Mouse (Mus musculus): Measurements from ENCODE around the gene Drp2. TPM values are rescaled to one million over a fixed set of nuclear protein-coding genes. Genes with fewer than 3 reads are reported as not detected.

The Drp2 gene
- total RNA-seq (2021), result 1 to 10 TPM; 3.5 to 5.9 TPM
- long read RNA-seq, experiment 1, partial matches to known transcripts, result 0 of 4 reads
- long read RNA-seq, experiment 1, other reads (novel, unspliced or antisense), result 4 of 4 reads
- long read RNA-seq, experiment 2, partial matches to known transcripts, result 0 of 4 reads
- long read RNA-seq, experiment 2, other reads (novel, unspliced or antisense), result 4 of 4 reads

DNA sequence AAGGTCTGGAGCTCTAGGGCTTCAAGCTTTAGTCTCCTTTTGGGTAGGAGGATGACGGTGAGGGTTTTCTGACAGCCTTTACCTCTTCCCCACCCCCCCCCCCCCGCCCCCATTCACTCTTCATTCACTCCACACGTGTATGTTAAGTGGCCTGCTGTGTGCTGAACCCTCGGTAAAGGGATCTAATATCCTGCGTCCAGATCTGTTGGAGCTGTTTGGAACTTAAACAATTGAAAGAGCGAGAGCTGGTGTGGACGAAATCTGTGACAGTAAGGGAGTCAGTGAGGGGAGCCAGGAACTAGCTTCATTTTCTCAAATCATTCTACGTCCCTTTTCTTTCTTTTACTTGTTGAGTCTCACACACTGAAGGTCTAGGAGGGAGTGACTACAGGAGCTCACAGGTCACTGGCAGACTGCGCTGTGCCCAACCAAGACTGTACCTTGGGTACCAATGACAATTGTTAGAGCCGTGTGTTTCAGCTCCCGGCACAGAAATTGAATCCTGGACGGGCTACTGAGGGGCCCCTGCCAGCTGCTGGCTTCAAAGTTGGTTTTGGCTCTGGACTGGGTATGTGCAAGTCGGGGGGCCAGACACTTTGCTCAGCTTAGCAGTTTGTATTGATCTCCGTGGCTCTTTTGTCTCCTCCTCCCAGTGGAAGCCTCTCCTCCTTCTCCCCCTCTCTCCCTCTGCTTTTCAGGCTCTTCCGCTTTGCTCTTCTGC, at the start of gene Drp2:
Gene Drp2, plus strand, starts transcription at position 689 of the 721 bp plus-strand sequence.
- intact Hi-C loops (cut with DNase I), result no loop called here

DNA sequence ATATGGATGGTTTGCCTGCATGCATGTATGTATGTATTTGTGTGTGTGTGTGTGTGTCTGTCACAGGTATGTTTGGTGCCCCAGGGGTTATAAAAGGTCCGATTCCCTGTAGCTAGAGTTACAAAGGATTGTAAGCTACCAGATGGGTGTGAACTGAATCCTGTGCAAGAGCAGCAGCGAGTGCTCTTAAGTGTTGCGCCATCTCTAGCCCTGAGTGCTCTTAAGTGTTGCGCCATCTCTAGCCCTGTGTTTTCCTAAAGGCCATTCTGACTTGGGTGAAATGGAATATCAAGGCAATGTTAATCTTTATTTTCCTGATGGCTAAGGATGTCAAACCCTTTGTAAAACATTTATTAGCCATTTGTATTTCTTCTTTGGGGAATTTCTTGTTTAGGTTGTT, 45.0 kb upstream of the Drp2 start:
- no peak for DNase-seq
- intact Hi-C loops (cut with DNase I), result no loop called here

More for the DNA sequence above, at the start of gene Drp2:
- DNase-seq, result no peak

DNA sequence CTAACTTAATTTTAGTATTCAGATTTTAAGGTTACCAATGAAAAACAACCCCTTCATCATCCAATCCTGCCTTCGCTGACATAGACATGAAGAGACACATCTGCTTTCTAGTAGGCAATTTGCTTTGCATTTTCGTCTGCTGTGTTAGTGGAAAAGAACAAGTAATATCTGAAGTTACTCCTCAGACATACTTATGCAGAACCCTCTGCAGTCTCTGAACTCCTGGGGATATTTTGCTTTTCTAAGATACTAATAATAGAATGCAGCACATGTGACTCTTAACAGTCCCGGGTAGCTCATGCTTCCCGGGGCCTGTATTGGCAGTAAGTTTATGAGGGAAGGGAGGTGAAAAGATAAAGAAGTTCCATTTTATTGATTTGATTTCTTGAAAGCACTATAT, 42.2 kb upstream of the Drp2 start:
- intact Hi-C loops (cut with DNase I), result no loop called here
- no peak for DNase-seq

- intact Hi-C loops (cut with DNase I), result no loop called here
- DNase-seq, result no peak
Measured at GRCm38 (mm10) chrX:134365421-134365820, 38.9 kb upstream of the Drp2 start.

- no peak for DNase-seq
- intact Hi-C loops (cut with DNase I), result no loop called here
Measured at GRCm38 (mm10) chrX:134366547-134366946, 37.8 kb upstream of the Drp2 start.

DNA sequence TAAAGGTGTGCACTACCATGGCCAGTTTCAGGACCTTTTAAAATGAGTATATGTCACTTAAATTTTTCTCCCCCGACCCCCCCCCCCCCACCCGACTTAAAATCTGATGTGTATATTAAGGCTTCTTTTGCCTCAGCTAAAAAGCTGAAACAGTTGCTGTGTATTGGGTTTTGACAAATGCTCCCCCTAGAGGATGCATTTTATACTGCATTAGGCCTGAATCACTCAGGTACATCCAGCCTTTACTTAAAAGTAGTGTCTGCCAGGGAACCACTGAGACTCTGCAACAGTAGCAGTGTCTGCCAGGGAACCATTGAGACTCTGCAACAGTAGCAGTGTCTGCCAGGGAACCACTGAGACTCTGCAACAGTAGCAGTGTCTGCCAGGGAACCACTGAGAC, 33.1 kb upstream of the Drp2 start:
- no peak for DNase-seq
- intact Hi-C loops (cut with DNase I), result no loop called here

GRCm38 (mm10) chrX:134374190-134374589, 30.2 kb upstream of the Drp2 start:
- intact Hi-C loops (cut with DNase I), result no loop called here

DNA sequence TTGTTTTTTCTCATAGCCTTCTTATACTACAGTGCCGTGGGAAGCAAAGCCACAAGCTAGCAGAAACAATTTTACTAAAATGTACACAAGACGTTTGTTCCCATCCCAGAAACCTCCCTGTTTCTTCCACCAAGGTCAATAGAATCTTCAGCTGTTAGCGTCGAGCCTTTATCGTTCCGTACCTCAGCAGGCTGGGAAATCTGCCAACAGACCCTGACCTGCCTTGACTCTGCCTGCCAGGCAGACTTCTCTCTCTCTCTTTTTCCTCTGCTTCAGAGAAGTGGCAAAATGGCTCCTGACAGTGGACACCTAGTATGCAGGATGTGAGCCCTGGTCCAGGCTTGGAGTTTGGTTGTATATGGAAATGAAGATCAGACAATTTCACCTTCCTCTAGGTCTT, 19.5 kb upstream of the Drp2 start:
- DNase-seq, result no peak
- intact Hi-C loops (cut with DNase I), result no loop called here

More at GRCm38 (mm10) chrX:134374190-134374589, 30.2 kb upstream of the Drp2 start:
- DNase-seq, result no peak

- no peak for DNase-seq
- intact Hi-C loops (cut with DNase I), result no loop called here
Measured at GRCm38 (mm10) chrX:134398972-134399371, 5.4 kb upstream of the Drp2 start.

DNA sequence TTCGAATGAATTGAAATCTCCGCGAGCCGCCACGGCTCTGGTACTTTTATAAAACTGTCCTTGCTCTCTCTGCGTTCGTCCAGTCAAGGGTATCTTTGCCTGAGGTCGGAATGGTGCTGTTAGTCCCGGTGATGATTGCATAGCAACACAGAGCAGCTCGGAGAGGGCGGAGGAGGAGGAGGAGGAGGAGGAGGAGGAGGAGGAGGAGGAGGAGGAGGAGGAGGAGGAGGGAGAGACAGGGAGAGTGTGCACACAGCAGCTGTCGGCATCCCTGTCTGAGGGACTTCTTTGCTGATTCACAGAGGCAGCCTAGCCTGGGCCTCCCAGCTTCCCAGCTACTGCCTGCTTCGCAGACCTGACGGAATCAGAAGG, 219 bp downstream of the Drp2 start:
- no peak for DNase-seq
- intact Hi-C loops (cut with DNase I), result no loop called here

GRCm38 (mm10) chrX:134409354-134409900, 5.1 kb downstream of the Drp2 start:
- intact Hi-C loops (cut with DNase I), result no loop called here
- DNase-seq, result no peak

DNA sequence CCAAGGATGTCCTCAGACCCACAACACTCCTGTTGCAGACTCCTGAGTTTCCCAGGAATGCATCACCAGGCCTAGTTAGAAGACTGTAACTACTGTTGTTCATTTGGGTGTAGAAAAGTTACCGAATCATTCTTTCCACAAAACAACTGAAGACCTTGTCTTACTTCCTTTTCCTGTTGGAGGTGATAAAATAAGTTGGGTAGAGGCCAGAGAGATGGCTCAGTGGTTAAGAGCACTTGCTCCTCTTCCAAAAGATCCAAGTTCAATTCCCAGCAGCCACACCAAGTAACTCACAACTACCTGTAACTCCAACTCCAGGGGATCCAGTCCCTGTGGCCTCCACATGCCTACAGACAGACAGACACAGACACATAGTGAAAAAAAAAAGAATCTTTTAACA, 7.7 kb downstream of the Drp2 start:
- intact Hi-C loops (cut with DNase I), result no loop called here
- DNase-seq, result no peak

- intact Hi-C loops (cut with DNase I), result no loop called here
- no peak for DNase-seq
Measured at GRCm38 (mm10) chrX:134420097-134420496, 15.7 kb downstream of the Drp2 start.

GRCm38 (mm10) chrX:134424263-134424662, 19.9 kb downstream of the Drp2 start:
- intact Hi-C loops (cut with DNase I), result no loop called here
- no peak for DNase-seq

- intact Hi-C loops (cut with DNase I), result no loop called here
- DNase-seq, result peak in 1 of 2 experiments; percentile 17
Measured at GRCm38 (mm10) chrX:134425798-134426197, 21.4 kb downstream of the Drp2 start.

DNA sequence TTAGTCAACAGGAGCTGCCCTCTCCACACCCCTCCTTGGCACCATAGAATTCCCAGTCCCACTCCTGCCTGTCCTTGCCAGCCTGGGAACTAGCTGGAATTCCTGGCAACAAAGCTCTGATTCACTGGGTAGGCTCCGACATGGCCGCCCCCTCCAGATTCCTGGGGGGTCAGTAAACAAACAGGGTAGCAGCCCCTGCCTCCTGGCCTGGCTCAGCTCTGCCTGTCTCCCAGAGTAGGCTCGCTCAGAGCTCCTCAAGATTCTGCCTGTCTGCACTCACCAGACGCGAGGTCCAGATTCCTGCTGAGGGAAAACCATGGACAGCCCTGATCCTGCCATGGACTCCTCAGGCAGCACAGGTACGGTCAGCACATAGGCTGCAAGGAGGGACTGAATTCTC, 22.5 kb downstream of the Drp2 start:
- intact Hi-C loops (cut with DNase I), result no loop called here
- DNase-seq, result no peak

- DNase-seq, result no peak
- intact Hi-C loops (cut with DNase I), result no loop called here
Measured at GRCm38 (mm10) chrX:134427307-134427706, 23.0 kb downstream of the Drp2 start.

DNA sequence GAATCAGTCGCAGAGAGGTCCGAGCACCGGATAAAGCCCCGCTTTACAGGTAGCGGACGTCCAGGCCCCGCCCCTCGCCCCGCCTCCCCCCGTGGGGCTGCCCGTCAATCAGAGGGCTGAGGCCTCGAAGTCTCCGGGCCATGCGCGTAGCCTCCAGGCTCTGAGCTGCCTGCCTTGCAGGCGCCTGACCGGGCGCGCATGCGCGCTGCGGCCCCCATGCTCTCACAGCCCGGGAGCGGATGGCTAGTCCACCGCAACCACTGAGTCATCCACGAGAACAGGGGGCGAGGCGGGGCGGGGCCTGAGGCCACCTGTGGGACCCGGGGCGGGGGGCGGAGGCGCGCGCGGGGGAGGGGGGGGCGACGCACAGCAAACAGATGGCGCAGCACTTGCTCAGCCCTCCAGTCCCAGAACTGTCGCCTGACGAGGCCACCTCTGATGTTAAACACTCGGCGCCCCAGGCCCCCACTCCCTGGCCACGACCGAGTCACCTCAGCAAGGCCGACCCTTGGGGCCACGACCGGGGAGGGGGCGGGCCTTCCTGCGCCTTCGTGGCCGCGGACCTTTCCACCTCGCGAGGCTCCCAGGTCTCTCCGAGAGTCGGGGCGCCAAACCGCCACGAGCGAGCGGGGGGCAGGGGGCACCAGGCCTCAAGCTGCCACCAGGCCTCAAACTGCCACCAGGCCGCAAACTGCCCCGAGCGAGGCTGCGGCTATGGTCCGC, 70.8 kb downstream of the Drp2 start:
- DNase-seq, result no peak
- intact Hi-C loops (cut with DNase I), result no loop called here

DNA sequence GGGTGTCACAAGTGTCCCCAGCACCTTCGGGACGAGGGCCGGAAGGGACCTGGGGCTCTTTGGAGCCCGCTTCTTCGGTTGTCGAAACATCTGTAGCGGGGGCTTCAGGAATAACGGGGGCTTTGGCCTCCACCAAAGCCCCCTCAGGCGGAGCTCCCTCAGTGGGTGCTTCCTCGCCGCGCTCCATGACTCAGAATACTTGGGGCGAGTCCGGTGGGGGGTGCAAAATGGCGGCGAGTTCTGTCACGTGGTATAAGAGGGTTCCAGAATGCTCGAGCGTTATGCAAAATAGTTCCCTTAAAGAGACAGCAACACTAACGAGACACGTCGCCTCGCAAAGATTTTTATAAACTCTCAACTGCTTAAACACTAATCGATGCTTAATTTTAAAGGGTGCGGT, 71.9 kb downstream of the Drp2 start, which contains the start of gene Taf7l:
Gene Taf7l, minus strand, starts transcription at position 201 of the 400 bp plus-strand sequence.
- no peak for DNase-seq
- intact Hi-C loops (cut with DNase I), result no loop called here

GRCm38 (mm10) chrX:134481720-134482119, 77.4 kb downstream of the Drp2 start:
- DNase-seq, result no peak
- intact Hi-C loops (cut with DNase I), result no loop called here

- no peak for DNase-seq
- intact Hi-C loops (cut with DNase I), result no loop called here
Measured at GRCm38 (mm10) chrX:134500651-134501050, 96.3 kb downstream of the Drp2 start.

Measured in gastrocnemius, postnatal 36 days (tissue).